Mouse (Mus musculus): ENCODE results near the gene Wbp1l. TPM values are rescaled to one million over a fixed set of nuclear protein-coding genes. Genes with fewer than 3 reads are reported as not detected.
"Not testable (repeated sequence)": the region's sequence is repeated elsewhere in the genome, so short reads cannot be mapped to it uniquely, and the experiment has no call there.

The Wbp1l gene
- polyA plus RNA-seq, 1 experiment from 2014 or later: 40.4 TPM

DNA sequence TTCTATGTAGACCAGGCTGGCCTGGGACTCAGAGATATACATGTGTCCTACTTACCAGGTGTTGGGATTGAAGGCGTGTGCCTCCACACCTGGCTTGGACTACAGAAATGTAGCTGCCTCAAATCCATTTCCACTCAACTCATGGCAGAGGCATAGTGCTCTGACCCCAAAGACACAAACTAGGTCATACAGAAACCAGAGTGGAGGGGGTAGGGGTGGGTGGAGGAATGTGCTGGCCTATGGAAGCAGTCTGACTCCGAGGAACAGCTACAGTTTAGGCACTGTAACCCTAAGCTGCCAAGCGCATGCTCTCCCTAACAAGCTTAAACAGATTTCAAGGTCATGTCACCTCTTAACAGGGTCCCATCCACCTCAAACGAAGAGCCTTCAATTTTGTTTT, 35.3 kb upstream of the Wbp1l start:
- WGBS: 87% methylated on average over 4 of the region's 4 CpGs
- Histone ChIP-seq H3K27ac (replicated peaks; ENCODE audit: low read depth, low read length) (no peak overlapping the region), H3K4me2 (ENCODE audit: low read depth, severe bottlenecking) (no peak overlapping the region), H3K4me1 (ENCODE audit: control insufficient read depth, insufficient read depth, low read length) (no peaks in the 10 kb centered on the region), H3K27me3 (ENCODE audit: control insufficient read depth, insufficient read depth, low read length) (no peaks in the 10 kb centered on the region), H3K9me3 (ENCODE audit: control insufficient read depth, low read length) (no peaks in the 10 kb centered on the region), H3K4me3 (ENCODE audit: low read depth, low read length) (no peak overlapping the region), H3K36me3 (ENCODE audit: control insufficient read depth, insufficient read depth, low read length) (0 out of 2 replicates have a peak, but pooled peaks cover 2% of the 10 kb centered on the region), H3K9ac (ENCODE audit: low read length) (no peak overlapping the region)
- no peak for ATAC-seq (ENCODE audit: insufficient number of reproducible peaks, low FRiP score, low TSS enrichment, low read depth)
- no peak for DNase-seq (ENCODE audit: low spot score)

DNA sequence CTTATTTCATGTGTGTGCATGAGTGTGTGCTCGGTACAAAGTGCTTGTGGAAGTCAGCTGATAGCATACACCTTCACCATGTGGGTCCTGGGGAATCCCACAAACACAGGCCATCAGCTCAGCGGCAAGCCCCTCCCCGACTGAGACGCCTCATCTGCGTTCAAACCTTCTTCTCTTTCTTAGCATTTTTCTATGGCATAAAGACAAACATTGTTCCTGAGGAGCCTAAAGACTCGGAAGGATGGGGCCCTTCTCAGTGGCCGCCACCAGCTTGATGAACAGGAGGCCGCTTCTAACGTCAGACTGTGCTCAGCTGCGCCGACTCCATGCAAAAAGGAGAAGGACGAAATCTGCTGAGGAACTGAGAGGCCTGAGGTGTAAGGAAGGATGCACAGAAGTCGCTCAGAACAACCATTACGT, 34.8 kb upstream of the Wbp1l start:
- Histone ChIP-seq H3K9ac (ENCODE audit: low read length) (no peak overlapping the region), H3K4me2 (ENCODE audit: low read depth, severe bottlenecking) (no peak overlapping the region), H3K4me1 (ENCODE audit: control insufficient read depth, insufficient read depth, low read length) (no peaks in the 10 kb centered on the region), H3K9me3 (ENCODE audit: control insufficient read depth, low read length) (no peaks in the 10 kb centered on the region), H3K4me3 (ENCODE audit: low read depth, low read length) (no peak overlapping the region), H3K36me3 (ENCODE audit: control insufficient read depth, insufficient read depth, low read length) (0 out of 2 replicates have a peak, but pooled peaks cover 2% of the 10 kb centered on the region), H3K27ac (replicated peaks; ENCODE audit: low read depth, low read length) (no peak overlapping the region), H3K27me3 (ENCODE audit: control insufficient read depth, insufficient read depth, low read length) (no peaks in the 10 kb centered on the region)
- DNase-seq (ENCODE audit: low spot score) (no peak), ATAC-seq (ENCODE audit: insufficient number of reproducible peaks, low FRiP score, low TSS enrichment, low read depth) (no peak)
- 87% methylated on average over 14 of the region's 14 CpGs for WGBS

DNA sequence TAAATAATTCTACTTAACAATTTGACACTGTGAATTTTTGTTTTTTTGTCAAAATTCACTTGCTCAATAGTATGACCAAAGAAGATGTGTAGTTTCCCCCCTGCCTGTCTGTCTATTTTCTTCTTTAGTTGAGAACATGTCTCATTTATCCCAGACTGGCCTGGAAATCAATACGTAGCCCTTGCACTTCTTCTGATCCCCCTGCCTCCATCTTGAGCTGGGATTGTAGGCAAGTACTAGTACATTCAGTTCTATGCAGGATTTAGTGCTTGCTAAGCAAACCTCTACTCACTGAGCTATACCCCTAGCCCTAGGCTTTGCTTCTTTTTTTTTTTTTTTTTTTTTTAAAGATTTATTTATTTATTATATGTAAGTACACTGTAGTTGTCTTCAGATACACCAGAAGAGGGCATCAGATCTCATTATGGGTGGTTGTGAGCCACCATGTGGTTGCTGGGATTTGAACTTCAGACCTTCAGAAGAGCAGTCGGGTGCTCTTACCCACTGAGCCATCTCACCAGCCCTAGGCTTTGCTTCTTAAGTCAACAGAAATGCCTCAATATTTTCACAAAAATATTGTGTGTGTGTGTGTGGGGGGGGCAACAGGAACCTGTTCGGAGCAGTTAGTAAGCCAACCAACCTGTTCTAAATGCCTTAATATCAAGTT, 27.5 kb upstream of the Wbp1l start:
- Histone ChIP-seq H3K4me3 (ENCODE audit: low read depth, low read length) (peak overlapping the region; percentile 67), H3K4me2 (ENCODE audit: low read depth, severe bottlenecking) (peak overlapping the region; percentile 52; the same call in 1 of the 2 replicates)
- not testable (repeated sequence) for ATAC-seq (ENCODE audit: insufficient number of reproducible peaks, low FRiP score, low TSS enrichment, low read depth); H3K9me3 ChIP-seq (ENCODE audit: control insufficient read depth, low read length); H3K27ac ChIP-seq (replicated peaks; ENCODE audit: low read depth, low read length); DNase-seq (ENCODE audit: low spot score); H3K9ac ChIP-seq (ENCODE audit: low read length); H3K36me3 ChIP-seq (ENCODE audit: control insufficient read depth, insufficient read depth, low read length); H3K27me3 ChIP-seq (ENCODE audit: control insufficient read depth, insufficient read depth, low read length); H3K4me1 ChIP-seq (ENCODE audit: control insufficient read depth, insufficient read depth, low read length)
- 85% methylated on average over 3 of the region's 3 CpGs for WGBS

DNA sequence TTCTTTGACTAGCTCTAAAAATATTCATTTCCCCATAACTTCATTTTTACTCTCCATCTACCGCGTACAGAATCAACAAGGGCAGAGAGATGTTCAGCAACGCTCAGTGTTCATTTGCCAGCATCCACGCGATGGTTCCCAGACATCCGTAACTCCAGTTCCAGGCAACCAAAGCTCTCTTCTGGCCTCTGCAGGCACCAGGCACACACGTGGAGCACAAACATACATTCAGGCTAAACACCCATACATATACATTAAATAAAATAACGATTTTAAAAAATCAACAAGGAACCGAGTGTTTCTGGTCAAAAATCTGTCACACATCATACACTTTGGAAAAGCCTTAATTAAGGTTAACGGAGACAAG, 27.0 kb upstream of the Wbp1l start:
- Histone ChIP-seq H3K4me3 (ENCODE audit: low read depth, low read length) (peak overlapping the region; percentile 67), H3K4me2 (ENCODE audit: low read depth, severe bottlenecking) (peak overlapping the region; percentile 52), H3K36me3 (ENCODE audit: control insufficient read depth, insufficient read depth, low read length) (0 out of 2 replicates have a peak, but pooled peaks cover 2% of the 10 kb centered on the region), H3K9ac (ENCODE audit: low read length) (no peak overlapping the region), H3K9me3 (ENCODE audit: control insufficient read depth, low read length) (no peaks in the 10 kb centered on the region), H3K27ac (replicated peaks; ENCODE audit: low read depth, low read length) (no peak overlapping the region), H3K27me3 (ENCODE audit: control insufficient read depth, insufficient read depth, low read length) (no peaks in the 10 kb centered on the region), H3K4me1 (ENCODE audit: control insufficient read depth, insufficient read depth, low read length) (0 out of 2 replicates have a peak, but pooled peaks cover 3% of the 10 kb centered on the region)
- DNase-seq (ENCODE audit: low spot score) (peak; percentile 27), ATAC-seq (ENCODE audit: insufficient number of reproducible peaks, low FRiP score, low TSS enrichment, low read depth) (no peak)
- 26% methylated on average over 10 of the region's 10 CpGs for WGBS

DNA sequence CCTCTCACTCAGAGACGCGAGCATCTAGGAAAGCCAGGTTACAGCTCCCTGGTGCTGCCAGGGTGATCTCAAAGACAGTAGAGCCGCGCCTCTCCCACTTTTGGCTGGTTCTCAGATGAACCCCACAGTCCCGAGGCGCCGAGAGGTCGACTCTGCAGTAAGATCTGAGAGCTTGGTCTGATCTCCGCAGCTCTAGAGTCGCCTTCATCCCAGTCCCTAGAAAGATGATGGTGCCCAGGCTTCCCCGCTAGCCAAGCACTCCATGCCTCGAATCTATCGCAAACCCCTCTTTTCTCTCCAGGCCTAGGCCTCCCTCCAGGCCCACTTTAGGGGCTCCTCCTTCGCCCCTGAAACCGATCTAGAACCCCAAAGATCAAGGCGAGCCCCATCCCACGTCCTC, 26.3 kb upstream of the Wbp1l start:
- H3K9me3 ChIP-seq (ENCODE audit: control insufficient read depth, low read length): no peaks in the 10 kb centered on the region
- WGBS: 0% methylated on average over 17 of the region's 17 CpGs
- peak overlapping the region; percentile 52 for H3K4me2 ChIP-seq (ENCODE audit: low read depth, severe bottlenecking)
- ATAC-seq (ENCODE audit: insufficient number of reproducible peaks, low FRiP score, low TSS enrichment, low read depth) (peak; percentile 58), DNase-seq (ENCODE audit: low spot score) (no peak)
- H3K9ac ChIP-seq (ENCODE audit: low read length): peak overlapping the region; percentile 58
- H3K27ac ChIP-seq (replicated peaks; ENCODE audit: low read depth, low read length): no peak overlapping the region; the same call in 1 of the 2 replicates
- 0 out of 2 replicates have a peak, but pooled peaks cover 3% of the 10 kb centered on the region for H3K4me1 ChIP-seq (ENCODE audit: control insufficient read depth, insufficient read depth, low read length)
- H3K27me3 ChIP-seq (ENCODE audit: control insufficient read depth, insufficient read depth, low read length): no peaks in the 10 kb centered on the region
- no peaks in the 10 kb centered on the region for H3K36me3 ChIP-seq (ENCODE audit: control insufficient read depth, insufficient read depth, low read length)
- H3K4me3 ChIP-seq (ENCODE audit: low read depth, low read length): peak overlapping the region; percentile 67

DNA sequence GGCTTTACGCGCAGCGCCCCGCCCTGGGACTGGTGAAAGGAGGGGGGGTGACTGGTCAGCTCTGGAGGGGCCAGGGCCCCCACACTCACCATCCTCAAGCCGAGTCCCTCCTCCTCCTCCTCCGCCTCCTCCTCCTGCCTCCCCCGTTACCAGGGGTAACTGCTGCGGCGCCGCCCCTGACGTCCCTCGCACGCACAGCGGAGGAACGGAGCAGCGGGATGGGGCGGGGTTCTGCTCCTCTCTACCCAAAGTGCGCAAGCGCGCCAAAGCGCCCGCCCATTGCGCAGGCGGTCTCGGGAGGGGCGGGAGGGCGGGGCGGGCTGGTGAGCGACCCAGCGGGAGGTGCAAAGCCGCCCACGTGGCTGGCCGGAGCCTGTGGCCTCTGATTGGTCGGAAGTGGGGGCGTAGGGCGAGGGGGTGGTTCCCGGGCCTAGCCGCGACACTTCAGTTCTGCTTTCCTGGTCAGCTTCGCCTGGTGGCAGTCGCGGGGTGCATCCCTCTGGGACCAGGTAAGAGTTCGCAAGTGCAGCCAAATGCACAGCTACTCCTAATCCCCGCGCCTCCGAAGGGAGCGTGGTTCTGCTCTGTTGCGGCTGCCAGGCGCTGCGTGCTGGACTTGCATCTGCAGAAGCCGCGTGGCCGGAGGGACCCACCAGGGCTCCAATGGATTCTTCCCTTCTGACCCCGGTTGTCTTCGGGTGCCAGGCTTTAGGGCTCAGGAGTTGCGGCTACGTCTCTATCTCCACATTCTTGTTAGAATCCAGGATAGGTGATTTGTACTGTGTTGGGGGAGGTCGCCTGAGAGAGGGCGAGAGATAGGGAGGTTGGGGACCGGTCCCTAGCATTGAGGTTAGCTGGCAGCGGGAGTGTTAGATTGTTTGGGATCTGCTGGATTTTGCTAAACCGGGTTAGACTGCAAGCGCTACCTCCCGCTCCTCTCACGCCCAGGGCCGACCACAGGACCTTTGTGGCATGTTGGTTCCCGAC, 25.6 kb upstream of the Wbp1l start, which contains the start of the genes Arl3 and Sfxn2:
Gene Arl3 (minus strand): TSS at position 248 of the 987 bp plus-strand sequence.
Gene Sfxn2 (plus strand): TSS at position 415 of the 987 bp plus-strand sequence.
- no peaks in the 10 kb centered on the region for H3K36me3 ChIP-seq (ENCODE audit: control insufficient read depth, insufficient read depth, low read length)
- H3K9me3 ChIP-seq (ENCODE audit: control insufficient read depth, low read length): no peaks in the 10 kb centered on the region
- peak within 1 kb of the TSS; percentile 16; the same call in 1 of the 2 replicates for H3K27ac ChIP-seq (replicated peaks; ENCODE audit: low read depth, low read length)
- H3K4me2 ChIP-seq (ENCODE audit: low read depth, severe bottlenecking): peak within 1 kb of the TSS; percentile 68
- under 1% methylated on average over 65 of the region's 67 CpGs for WGBS
- H3K4me3 ChIP-seq (ENCODE audit: low read depth, low read length): peak within 1 kb of the TSS; percentile 67
- DNase-seq (ENCODE audit: low spot score) (peak; percentile 96), ATAC-seq (ENCODE audit: insufficient number of reproducible peaks, low FRiP score, low TSS enrichment, low read depth) (peak; percentile 95)
- H3K4me1 ChIP-seq (ENCODE audit: control insufficient read depth, insufficient read depth, low read length): 0 out of 2 replicates have a peak, but pooled peaks cover 3% of the 10 kb centered on the region
- H3K9ac ChIP-seq (ENCODE audit: low read length): peak within 1 kb of the TSS; percentile 61
- no peaks in the 10 kb centered on the region for H3K27me3 ChIP-seq (ENCODE audit: control insufficient read depth, insufficient read depth, low read length)

DNA sequence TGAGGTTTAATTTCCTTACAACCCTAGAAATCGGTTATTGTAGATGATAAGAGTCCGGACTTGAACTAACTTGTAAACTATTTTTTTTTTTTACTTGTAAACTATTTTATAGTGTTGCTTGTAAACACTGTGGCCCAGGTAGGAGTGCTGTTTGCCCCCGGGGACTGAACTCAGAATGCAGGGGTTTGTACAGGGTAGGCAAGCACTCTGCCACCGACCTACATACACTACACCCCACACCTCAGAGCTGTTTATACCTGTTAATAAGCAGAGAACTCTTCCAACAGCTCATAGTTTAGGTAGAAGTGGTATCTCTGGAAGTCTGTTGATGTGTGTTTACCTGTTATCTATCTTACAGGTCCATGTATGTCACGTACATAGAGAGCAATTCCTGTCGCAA, 24.9 kb upstream of the Wbp1l start:
- H3K27ac ChIP-seq (replicated peaks; ENCODE audit: low read depth, low read length): 0 out of 2 replicates have a peak overlapping the region, but pooled peaks have one; percentile 16
- no peaks in the 10 kb centered on the region for H3K27me3 ChIP-seq (ENCODE audit: control insufficient read depth, insufficient read depth, low read length)
- DNase-seq (ENCODE audit: low spot score) (no peak), ATAC-seq (ENCODE audit: insufficient number of reproducible peaks, low FRiP score, low TSS enrichment, low read depth) (no peak)
- H3K4me1 ChIP-seq (ENCODE audit: control insufficient read depth, insufficient read depth, low read length): 0 out of 2 replicates have a peak, but pooled peaks cover 3% of the 10 kb centered on the region
- H3K4me2 ChIP-seq (ENCODE audit: low read depth, severe bottlenecking): peak overlapping the region; percentile 68
- H3K9ac ChIP-seq (ENCODE audit: low read length): no peak overlapping the region; the same call in 1 of the 2 replicates
- no peaks in the 10 kb centered on the region for H3K9me3 ChIP-seq (ENCODE audit: control insufficient read depth, low read length)
- peak overlapping the region; percentile 67 for H3K4me3 ChIP-seq (ENCODE audit: low read depth, low read length)
- no peaks in the 10 kb centered on the region for H3K36me3 ChIP-seq (ENCODE audit: control insufficient read depth, insufficient read depth, low read length)
- 40% methylated on average over 6 of the region's 6 CpGs for WGBS

DNA sequence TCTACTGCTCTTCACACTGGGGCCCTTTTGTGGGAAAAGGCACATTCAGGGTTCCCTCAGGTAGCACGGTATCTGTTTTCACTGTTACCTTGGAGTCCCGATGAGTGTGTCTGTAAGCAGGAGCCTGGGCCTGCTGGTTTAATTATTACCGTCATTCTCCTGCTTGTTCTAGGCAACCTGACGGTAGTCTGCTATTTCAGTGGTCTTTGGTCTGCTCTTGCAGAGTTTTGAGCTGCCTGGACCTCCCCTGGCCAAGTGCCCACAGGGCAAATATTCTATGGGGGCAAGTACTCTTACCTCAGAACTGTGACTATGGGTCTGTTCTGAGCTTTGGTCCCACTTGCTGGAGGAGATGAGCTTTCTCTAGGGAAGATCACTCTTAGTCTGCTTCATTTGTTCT, 23.7 kb upstream of the Wbp1l start:
- no peaks in the 10 kb centered on the region for H3K9me3 ChIP-seq (ENCODE audit: control insufficient read depth, low read length)
- no peak for ATAC-seq (ENCODE audit: insufficient number of reproducible peaks, low FRiP score, low TSS enrichment, low read depth)
- H3K27ac ChIP-seq (replicated peaks; ENCODE audit: low read depth, low read length): no peak overlapping the region
- H3K27me3 ChIP-seq (ENCODE audit: control insufficient read depth, insufficient read depth, low read length): no peaks in the 10 kb centered on the region
- H3K4me1 ChIP-seq (ENCODE audit: control insufficient read depth, insufficient read depth, low read length): 0 out of 2 replicates have a peak, but pooled peaks cover 3% of the 10 kb centered on the region
- no peak for DNase-seq (ENCODE audit: low spot score)
- 56% methylated on average over 4 of the region's 4 CpGs for WGBS
- no peak overlapping the region for H3K4me3 ChIP-seq (ENCODE audit: low read depth, low read length)
- no peak overlapping the region for H3K4me2 ChIP-seq (ENCODE audit: low read depth, severe bottlenecking)
- no peaks in the 10 kb centered on the region for H3K36me3 ChIP-seq (ENCODE audit: control insufficient read depth, insufficient read depth, low read length)
- H3K9ac ChIP-seq (ENCODE audit: low read length): no peak overlapping the region

Data from limb, embryonic 11.5 days (tissue).